In genomic region chr6:34754448-34754847, GRCm38 (mm10) we compare ENCODE assay signal across 9 mouse cellular contexts. TPM values are rescaled to one million over a fixed set of nuclear protein-coding genes. Genes with fewer than 3 reads are reported as not detected.
A peak's percentile ranks its signal among the peaks of the same experiment; 100 is the strongest.
DNase-seq lines count a peak whose midpoint lies in the region; ATAC-seq and TF ChIP-seq lines count a peak whose summit lies in the region.
"Had no signal": no experiment of that assay in that cellular context is flagged by ENCODE, and none has a peak within 500 bp of the region (broad histone marks: within the 10 kb centered on the region; RNA-seq: fewer than 3 reads in every experiment).

No protein-coding gene starts in this region.

- no peak overlapping the region for H3K4me2 ChIP-seq in liver, embryonic 11.5 days
- no peak overlapping the region for H3K4me2 ChIP-seq in stomach, embryonic 14.5 days (replicated peaks; ENCODE audit: low read depth, low read length)

- no peaks in the 10 kb centered on the region for H3K9me3 ChIP-seq in liver, embryonic 11.5 days (ENCODE audit: control insufficient read depth, low read length)
- H3K9me3 ChIP-seq in midbrain, embryonic 10.5 days (replicated peaks): no peaks in the 10 kb centered on the region
- no peaks in the 10 kb centered on the region for H3K9me3 ChIP-seq in stomach, embryonic 14.5 days (ENCODE audit: control insufficient read depth, low read depth, low read length)
- H3K9me3 ChIP-seq: megakaryocyte, embryonic 14.5 days had no signal

- TF ChIP-seq CTCF in liver, adult 2 months (IDR thresholded peaks at IDR 0.05; ENCODE audit: low read depth, low read length): no peak

- H3K4me3 ChIP-seq in liver, adult 2 months (ENCODE audit: insufficient read depth, low read depth, low read length): no peak overlapping the region
- no peak overlapping the region for H3K4me3 ChIP-seq in liver, embryonic 11.5 days (ENCODE audit: low read depth, low read length)
- H3K4me3 ChIP-seq in midbrain, embryonic 10.5 days: no peak overlapping the region
- H3K4me3 ChIP-seq in stomach, embryonic 14.5 days (ENCODE audit: low read depth, low read length): no peak overlapping the region
- H3K4me3 ChIP-seq: megakaryocyte, embryonic 14.5 days had no signal

- peaks cover 62% of the 10 kb centered on the region for H3K36me3 ChIP-seq in liver, adult 2 months (ENCODE audit: control insufficient read depth, insufficient read depth, low read length)
- peaks cover 6% of the 10 kb centered on the region; the same call in 1 of the 2 replicates for H3K36me3 ChIP-seq in liver, embryonic 11.5 days (ENCODE audit: control insufficient read depth, insufficient read depth, low read length)
- peaks cover 53% of the 10 kb centered on the region for H3K36me3 ChIP-seq in midbrain, embryonic 10.5 days
- peaks cover 28% of the 10 kb centered on the region for H3K36me3 ChIP-seq in stomach, embryonic 14.5 days (ENCODE audit: control insufficient read depth, insufficient read depth, low read length)

- no peaks in the 10 kb centered on the region for H3K27me3 ChIP-seq in liver, adult 2 months (ENCODE audit: control insufficient read depth, insufficient read depth, low read length)
- H3K27me3 ChIP-seq in liver, embryonic 11.5 days (replicated peaks; ENCODE audit: control insufficient read depth, insufficient read depth, low read length): no peaks in the 10 kb centered on the region
- H3K27me3 ChIP-seq in midbrain, embryonic 10.5 days (ENCODE audit: low read depth, poor library complexity, severe bottlenecking): no peaks in the 10 kb centered on the region
- no peaks in the 10 kb centered on the region for H3K27me3 ChIP-seq in stomach, embryonic 14.5 days (ENCODE audit: control insufficient read depth, insufficient read depth, low read length)

- no peak overlapping the region for H3K27ac ChIP-seq in liver, adult 2 months (replicated peaks; ENCODE audit: insufficient read depth, low read depth, low read length)
- no peak overlapping the region for H3K27ac ChIP-seq in liver, embryonic 11.5 days (ENCODE audit: low read depth, low read length)
- H3K27ac ChIP-seq in midbrain, embryonic 10.5 days (replicated peaks): no peak overlapping the region
- no peak overlapping the region for H3K27ac ChIP-seq in stomach, embryonic 14.5 days (ENCODE audit: low read length)

- 42% methylated on average over 5 of the region's 5 CpGs for WGBS in liver, adult 2 months
- WGBS in liver, embryonic 11.5 days: 37% methylated on average over 5 of the region's 5 CpGs
- 41% methylated on average over 5 of the region's 5 CpGs for WGBS in midbrain, embryonic 10.5 days
- 22% methylated on average over 5 of the region's 5 CpGs for WGBS in stomach, embryonic 14.5 days

- peaks cover 16% of the 10 kb centered on the region for H3K4me1 ChIP-seq in liver, adult 2 months (ENCODE audit: control insufficient read depth, insufficient read depth, low read length)
- no peaks in the 10 kb centered on the region for H3K4me1 ChIP-seq in liver, embryonic 11.5 days (replicated peaks; ENCODE audit: control insufficient read depth, insufficient read depth, low read length)
- H3K4me1 ChIP-seq in midbrain, embryonic 10.5 days: peaks cover 8% of the 10 kb centered on the region
- 0 out of 2 replicates have a peak, but pooled peaks cover 3% of the 10 kb centered on the region for H3K4me1 ChIP-seq in stomach, embryonic 14.5 days (ENCODE audit: control insufficient read depth, insufficient read depth, low read length)

- no peak for TF ChIP-seq POLR2A in liver, adult 2 months (IDR thresholded peaks at IDR 0.05; ENCODE audit: extremely low read depth, insufficient read depth, low read length)

- no peak overlapping the region for H3K9ac ChIP-seq in liver, adult 2 months (ENCODE audit: low read depth, low read length)
- no peak overlapping the region for H3K9ac ChIP-seq in liver, embryonic 11.5 days (ENCODE audit: low read depth, low read length)
- no peak overlapping the region for H3K9ac ChIP-seq in stomach, embryonic 14.5 days (replicated peaks; ENCODE audit: low read depth, low read length)

- peak; percentile 53 for DNase-seq in liver, adult 2 months (ENCODE audit: extremely low read depth, low read depth, low spot score)
- DNase-seq in liver, embryonic 11.5 days (ENCODE audit: low spot score): no peak
- DNase-seq in cerebellum, postnatal 14 days: peak; percentile 70 to 74
- peak; percentile 15 to 23 for DNase-seq in gastrocnemius, adult 8-10 months (ENCODE audit: low spot score in 2 of 2)
- peak; percentile 48 for DNase-seq in induced T-regulatory cell, adult 2 months (ENCODE audit: low read depth)
- DNase-seq in left cerebral cortex, adult 18-20 months (ENCODE audit: low spot score in 2 of 2): peak; percentile 55 to 61
- peak; percentile 40 for DNase-seq in midbrain, embryonic 10.5 days (ENCODE audit: low spot score)

- H3K79me2 ChIP-seq in liver, adult 2 months (ENCODE audit: control insufficient read depth, insufficient read depth, low read length): 0 out of 2 replicates have a peak, but pooled peaks cover under 1% of the 10 kb centered on the region

- ATAC-seq in liver, embryonic 11.5 days (replicated peaks; ENCODE audit: low FRiP score): no peak
- peak; percentile 75; the same call in 1 of the 2 replicates for ATAC-seq in stomach, embryonic 14.5 days (ENCODE audit: insufficient number of reproducible peaks, insufficient read depth, low FRiP score, low read depth)

RNA-seq across cellular contexts. Expression of gene Agbl3, which starts 25.8 kb away (rescaled TPM):
- total RNA-seq in liver, adult 2 months (2014; rRNA removed): 8.4 and 8.6 TPM in 2 replicates
- 2.2 and 2.3 TPM in 2 replicates for polyA plus RNA-seq in liver, adult 2 months (2012; rRNA removed)
- polyA plus RNA-seq in liver, embryonic 11.5 days (2014; fragmentation: Nextera tagmentation; extraction: Ambion mirVana): 4.4 and 4.5 TPM in 2 replicates
- 1 to 10 TPM; 1.0 to 2.1 (median 1.7) TPM for total RNA-seq in gastrocnemius, adult 8-10 months (2022)
- total RNA-seq in left cerebral cortex, adult 18-20 months (2021): 10 to 100 TPM; 13.5 to 15.7 TPM
- 2.9 and 4.7 TPM in 2 replicates for polyA plus RNA-seq in midbrain, embryonic 10.5 days (2016; fragmentation: Nextera tagmentation; extraction: Ambion mirVana)
- polyA plus RNA-seq in stomach, embryonic 14.5 days (2014; fragmentation: Nextera tagmentation; extraction: Ambion mirVana): 6.9 and 8.5 TPM in 2 replicates
